Mouse (Mus musculus): ENCODE results near the gene Jam2. TPM values are rescaled to one million over a fixed set of nuclear protein-coding genes. Genes with fewer than 3 reads are reported as not detected.

Jam2 gene
- polyA plus RNA-seq, 1 experiment from 2014 or later: 4.5 TPM

GRCm38 (mm10) chr16:84864656-84865055, 90.7 kb downstream of the Jam2 start:
- Histone ChIP-seq H3K27me3 (no peaks in the 10 kb centered on the region), H3K36me3 (peaks cover 43% of the 10 kb centered on the region), H3K9me3 (no peaks in the 10 kb centered on the region), H3K4me2 (no peak overlapping the region), H3K4me3 (replicated peaks) (no peak overlapping the region), H3K9ac (replicated peaks) (no peak overlapping the region), H3K27ac (no peak overlapping the region), H3K4me1 (replicated peaks) (no peaks in the 10 kb centered on the region)
- no peak for ATAC-seq (ENCODE audit: insufficient number of reproducible peaks, insufficient read depth, low FRiP score, low TSS enrichment, low read depth)
- WGBS: 93% methylated on average over 8 of the region's 8 CpGs

- Histone ChIP-seq H3K4me3 (replicated peaks) (no peak overlapping the region), H3K4me2 (no peak overlapping the region), H3K9ac (replicated peaks) (no peak overlapping the region), H3K36me3 (no peaks in the 10 kb centered on the region), H3K27me3 (no peaks in the 10 kb centered on the region), H3K9me3 (no peaks in the 10 kb centered on the region), H3K4me1 (replicated peaks) (no peaks in the 10 kb centered on the region), H3K27ac (no peak overlapping the region)
- 76% methylated on average over 8 of the region's 8 CpGs for WGBS
- no peak for ATAC-seq (ENCODE audit: insufficient number of reproducible peaks, insufficient read depth, low FRiP score, low TSS enrichment, low read depth)
These were observed 99.9 kb downstream of the Jam2 start for GRCm38 (mm10) chr16:84873805-84874204.

- H3K4me1 ChIP-seq (replicated peaks): no peaks in the 10 kb centered on the region
- no peaks in the 10 kb centered on the region for H3K27me3 ChIP-seq
- WGBS: 78% methylated on average over 24 of the region's 24 CpGs
- no peak overlapping the region for H3K9ac ChIP-seq (replicated peaks)
- no peak overlapping the region for H3K4me3 ChIP-seq (replicated peaks)
- no peaks in the 10 kb centered on the region for H3K9me3 ChIP-seq
- no peak for ATAC-seq (ENCODE audit: insufficient number of reproducible peaks, insufficient read depth, low FRiP score, low TSS enrichment, low read depth)
- H3K4me2 ChIP-seq: no peak overlapping the region
- no peaks in the 10 kb centered on the region for H3K36me3 ChIP-seq
- H3K27ac ChIP-seq: no peak overlapping the region
These were observed 101.2 kb downstream of the Jam2 start for GRCm38 (mm10) chr16:84875012-84875717.

Other genes with a start within 250 kb of the Jam2 start
- 45.2 and 46.2 TPM in 2 replicates for gene Mrpl39, start 38.4 kb upstream of the Jam2 start, polyA plus RNA-seq (2016; fragmentation: Nextera tagmentation; extraction: Ambion mirVana)
- 39.0 and 42.3 TPM in 2 replicates for gene Gabpa, start 60.8 kb downstream of the Jam2 start, polyA plus RNA-seq (2016; fragmentation: Nextera tagmentation; extraction: Ambion mirVana)
- 838 and 846 TPM in 2 replicates for gene Atp5j, start 61.5 kb downstream of the Jam2 start, polyA plus RNA-seq (2016; fragmentation: Nextera tagmentation; extraction: Ambion mirVana)

All from limb, embryonic 12.5 days (tissue).